Comparison of ENCODE assay signal across 9 mouse cellular contexts in the genomic region with DNA sequence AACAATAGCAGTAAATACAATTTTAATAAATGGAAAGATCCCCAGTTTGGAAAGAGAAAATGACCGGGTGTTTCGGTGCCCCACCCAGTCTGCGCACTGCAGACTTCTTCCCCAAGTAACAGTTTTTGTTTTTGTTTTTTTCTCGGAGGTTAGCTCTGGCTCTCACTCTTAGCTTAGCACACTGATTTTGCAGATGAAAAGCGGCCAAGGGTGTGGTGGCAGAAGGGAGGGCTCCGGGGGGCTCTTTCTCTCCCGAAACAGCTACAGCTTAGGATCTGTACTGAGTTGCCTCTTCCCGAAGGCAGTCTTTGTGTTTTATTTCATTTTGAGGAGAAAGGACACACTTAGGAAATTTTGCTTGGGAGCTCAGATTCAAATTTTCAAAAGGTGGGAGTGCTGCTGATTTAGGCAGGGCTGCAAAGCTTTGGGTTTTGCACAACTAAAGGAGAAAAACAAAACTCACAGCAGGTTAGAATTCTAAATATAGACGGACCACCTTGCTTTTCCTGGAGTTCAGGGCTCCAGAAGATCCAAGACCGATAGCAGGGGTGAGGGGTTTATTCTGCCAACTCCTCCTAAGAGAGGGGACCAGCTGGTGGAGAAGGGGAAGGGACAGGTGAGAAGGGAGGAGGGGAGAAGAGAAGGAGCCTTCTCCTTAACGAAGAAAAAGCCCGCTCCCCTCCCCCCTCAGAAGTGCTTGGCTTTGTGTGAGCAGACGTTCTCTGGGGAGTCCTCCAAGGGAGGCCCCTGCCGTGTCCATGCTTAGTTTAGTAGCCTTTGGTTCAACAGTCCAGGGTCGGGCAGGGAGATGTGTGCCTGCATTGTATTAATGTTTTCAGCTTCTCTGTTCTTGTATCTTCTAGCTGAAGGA. TPM values are rescaled to one million over a fixed set of nuclear protein-coding genes. Genes with fewer than 3 reads are reported as not detected.
A peak's percentile ranks its signal among the peaks of the same experiment; 100 is the strongest.
DNase-seq lines count a peak whose midpoint lies in the region; ATAC-seq lines count a peak whose summit lies in the region.
"Had no signal": no experiment of that assay in that cellular context is flagged by ENCODE, and none has a peak within 500 bp of the region (broad histone marks: within the 10 kb centered on the region; RNA-seq: fewer than 3 reads in every experiment).

No protein-coding gene starts in this region.

- no peak overlapping the region; the same call in 1 of the 2 replicates for H3K27ac ChIP-seq in kidney, embryonic 14.5 days (ENCODE audit: low read depth, low read length)
- peak overlapping the region; percentile 99 for H3K27ac ChIP-seq in hindbrain, embryonic 13.5 days
- H3K27ac ChIP-seq in neural tube, embryonic 15.5 days (replicated peaks) = peak overlapping the region; percentile 98
- H3K27ac ChIP-seq: liver, embryonic 14.5 days had no signal

- H3K9me3 ChIP-seq in kidney, embryonic 14.5 days (ENCODE audit: control insufficient read depth, low read length) = no peaks in the 10 kb centered on the region
- H3K9me3 ChIP-seq in hindbrain, embryonic 13.5 days = no peaks in the 10 kb centered on the region
- no peaks in the 10 kb centered on the region for H3K9me3 ChIP-seq in neural tube, embryonic 15.5 days (replicated peaks)

- H3K4me3 ChIP-seq in kidney, embryonic 14.5 days (ENCODE audit: low read length) = no peak overlapping the region
- peak overlapping the region; percentile 44 for H3K4me3 ChIP-seq in hindbrain, embryonic 13.5 days
- peak overlapping the region; percentile 16 for H3K4me3 ChIP-seq in neural tube, embryonic 15.5 days (replicated peaks)

- H3K36me3 ChIP-seq in kidney, embryonic 14.5 days (ENCODE audit: control insufficient read depth, insufficient read depth, low read length) = no peaks in the 10 kb centered on the region
- H3K36me3 ChIP-seq in hindbrain, embryonic 13.5 days = no peaks in the 10 kb centered on the region
- no peaks in the 10 kb centered on the region for H3K36me3 ChIP-seq in neural tube, embryonic 15.5 days

- no peaks in the 10 kb centered on the region for H3K27me3 ChIP-seq in kidney, embryonic 14.5 days (ENCODE audit: control insufficient read depth, insufficient read depth, low read length)
- H3K27me3 ChIP-seq in hindbrain, embryonic 13.5 days = no peaks in the 10 kb centered on the region
- no peaks in the 10 kb centered on the region for H3K27me3 ChIP-seq in neural tube, embryonic 15.5 days (replicated peaks)

- 0 out of 2 replicates have a peak overlapping the region, but pooled peaks have one; percentile 2 for H3K4me2 ChIP-seq in kidney, embryonic 14.5 days (replicated peaks; ENCODE audit: low read depth, low read length)
- H3K4me2 ChIP-seq in hindbrain, embryonic 13.5 days = peak overlapping the region; percentile 86
- H3K4me2 ChIP-seq in neural tube, embryonic 15.5 days = peak overlapping the region; percentile 85

- intact Hi-C loops in left cerebral cortex, postnatal 25 days (cut with DNase I) = no loop called here

- peak overlapping the region; percentile 40 for H3K9ac ChIP-seq in kidney, embryonic 14.5 days (ENCODE audit: low read depth, low read length)
- H3K9ac ChIP-seq in hindbrain, embryonic 13.5 days = peak overlapping the region; percentile 85
- H3K9ac ChIP-seq in neural tube, embryonic 15.5 days (replicated peaks) = peak overlapping the region; percentile 78
- H3K9ac ChIP-seq: liver, embryonic 14.5 days had no signal

- peaks cover 11% of the 10 kb centered on the region for H3K4me1 ChIP-seq in kidney, embryonic 14.5 days (ENCODE audit: control insufficient read depth, insufficient read depth, low read length)
- H3K4me1 ChIP-seq in hindbrain, embryonic 13.5 days (replicated peaks) = peaks cover 85% of the 10 kb centered on the region
- H3K4me1 ChIP-seq in neural tube, embryonic 15.5 days = peaks cover 85% of the 10 kb centered on the region

- 33% methylated on average over 15 of the region's 15 CpGs for WGBS in kidney, embryonic 14.5 days
- WGBS in hindbrain, embryonic 13.5 days = 9% methylated on average over 15 of the region's 15 CpGs
- 12% methylated on average over 15 of the region's 15 CpGs for WGBS in neural tube, embryonic 15.5 days

- no peak for ATAC-seq in kidney, embryonic 14.5 days (ENCODE audit: low FRiP score, low TSS enrichment)
- ATAC-seq in hindbrain, embryonic 13.5 days (ENCODE audit: low FRiP score) = no peak
- no peak for ATAC-seq in neural tube, embryonic 15.5 days (ENCODE audit: low FRiP score)

- no peak for DNase-seq in kidney, postnatal 10 days
- DNase-seq in cerebellum, postnatal 10 days = peak; percentile 76 to 78
- DNase-seq in urinary bladder, postnatal 36 days (ENCODE audit: low spot score in 2 of 2) = no peak
- DNase-seq in left cerebral cortex, postnatal 25 days (ENCODE audit: low spot score in 2 of 2) = no peak
- DNase-seq in layer of hippocampus, adult 9-10 months (ENCODE audit: low spot score) = no peak

RNA-seq across cellular contexts. Expression of gene Tuba1a, which starts 37.4 kb away (rescaled TPM):
- 891 and 921 TPM in 2 replicates for polyA plus RNA-seq in kidney, embryonic 14.5 days (2014; fragmentation: Nextera tagmentation; extraction: Ambion mirVana)
- polyA plus RNA-seq in hindbrain, embryonic 13.5 days (2015; fragmentation: Nextera tagmentation; extraction: Ambion mirVana) = 15,152 and 15,804 TPM in 2 replicates
- polyA plus RNA-seq in neural tube, embryonic 15.5 days (2015; fragmentation: Nextera tagmentation; extraction: Ambion mirVana) = 10,639 and 13,509 TPM in 2 replicates
- 1,000 to 10,000 TPM; 1,095 to 1,137 TPM for total RNA-seq in left cerebral cortex, postnatal 25 days (2021)

RNA-seq across cellular contexts. Expression of gene Gm49450, which starts 37.6 kb away (rescaled TPM):
- polyA plus RNA-seq in kidney, embryonic 14.5 days (2014; fragmentation: Nextera tagmentation; extraction: Ambion mirVana) = not detected in 2 replicates
- not detected in 2 replicates for polyA plus RNA-seq in hindbrain, embryonic 13.5 days (2015; fragmentation: Nextera tagmentation; extraction: Ambion mirVana)
- polyA plus RNA-seq in neural tube, embryonic 15.5 days (2015; fragmentation: Nextera tagmentation; extraction: Ambion mirVana) = not detected in 2 replicates
- total RNA-seq in left cerebral cortex, postnatal 25 days (2021) = not detected

RNA-seq across cellular contexts. Expression of gene Tuba1c, which starts 38.8 kb away (rescaled TPM):
- 187 and 196 TPM in 2 replicates for polyA plus RNA-seq in kidney, embryonic 14.5 days (2014; fragmentation: Nextera tagmentation; extraction: Ambion mirVana)
- polyA plus RNA-seq in hindbrain, embryonic 13.5 days (2015; fragmentation: Nextera tagmentation; extraction: Ambion mirVana) = 28.1 and 28.2 TPM in 2 replicates
- polyA plus RNA-seq in neural tube, embryonic 15.5 days (2015; fragmentation: Nextera tagmentation; extraction: Ambion mirVana) = 12.4 and 52.6 TPM in 2 replicates
- total RNA-seq in left cerebral cortex, postnatal 25 days (2021) = 10 to 100 TPM; 71.0 to 80.5 TPM

RNA-seq across cellular contexts. Expression of gene Tuba1b, which starts 56.5 kb away (rescaled TPM):
- polyA plus RNA-seq in kidney, embryonic 14.5 days (2014; fragmentation: Nextera tagmentation; extraction: Ambion mirVana) = 1,971 and 2,088 TPM in 2 replicates
- 1,016 and 1,054 TPM in 2 replicates for polyA plus RNA-seq in hindbrain, embryonic 13.5 days (2015; fragmentation: Nextera tagmentation; extraction: Ambion mirVana)
- polyA plus RNA-seq in neural tube, embryonic 15.5 days (2015; fragmentation: Nextera tagmentation; extraction: Ambion mirVana) = 1,446 and 1,534 TPM in 2 replicates
- total RNA-seq in left cerebral cortex, postnatal 25 days (2021) = 100 to 1,000 TPM; 541 to 580 TPM

Comparison
In these comparisons a context has a peak if more than half of its experiments do, and no peak if none do; other contexts are left out.
1. H3K4me2 ChIP-seq: peak in every context shown above with its lines; median percentile 86 in hindbrain, embryonic 13.5 days; 85 in neural tube, embryonic 15.5 days; 2 in kidney, embryonic 14.5 days.
2. DNase-seq: peak in cerebellum, postnatal 10 days (2 of 2); none in kidney, postnatal 10 days (single experiment), urinary bladder, postnatal 36 days (0 of 2), left cerebral cortex, postnatal 25 days (0 of 2) and layer of hippocampus, adult 9-10 months (single experiment).
3. RNA of gene Tuba1a, which starts 37.4 kb away (polyA plus RNA-seq): 15,152 to 15,804 TPM in hindbrain, embryonic 13.5 days and 10,639 to 13,509 TPM in neural tube, embryonic 15.5 days; 891 to 921 TPM in kidney, embryonic 14.5 days; every median in the first group is over 10 times any median in the second.
4. Peak in every context shown above with its lines, with median percentiles within 50 percentile points of each other: H3K9ac ChIP-seq.